Mouse (Mus musculus): ENCODE results near the gene Tomm7.
"Not testable (repeated sequence)": the region's sequence is repeated elsewhere in the genome, so short reads cannot be mapped to it uniquely, and the experiment has no call there.

GRCm38 (mm10) chr5:23871323-23871722 is 27.4 kb upstream of the Tomm7 start:
- not testable (repeated sequence) for TF ChIP-seq FLI1 (IDR thresholded peaks at IDR 0.05; ENCODE audit: low read length); GATA1 (IDR thresholded peaks at IDR 0.05; ENCODE audit: borderline replicate concordance, low read length)

Measured in megakaryocyte, embryonic 14.5 days (primary cell).